Mouse (Mus musculus) small intestine, adult 2 months (tissue): ENCODE measurements around the gene Fuca2. TPM values are rescaled to one million over a fixed set of nuclear protein-coding genes. Genes with fewer than 3 reads are reported as not detected.
"Not testable (repeated sequence)": the region's sequence is repeated elsewhere in the genome, so short reads cannot be mapped to it uniquely, and the experiment has no call there.

Experiments
- H3K27ac ChIP-seq: fragments of 200-500 bp; 2 replicates; pipeline ENCODE4 v1.5.1; 2012; ENCODE audit warnings: low read depth, low read length, control low read depth, inconsistent platforms; ENCODE audit not compliant: insufficient read depth
- H3K27me3 ChIP-seq: fragments of 200-500 bp; 2 replicates; pipeline ENCODE4 v1.6.1; 2012; ENCODE audit warnings: mild to moderate bottlenecking, moderate library complexity, low read length, inconsistent platforms; ENCODE audit not compliant: control insufficient read depth, insufficient read depth
- H3K36me3 ChIP-seq: fragments of 200-500 bp; 2 replicates; pipeline ENCODE4 v1.6.1; 2012; ENCODE audit warnings: mild to moderate bottlenecking, low read length, control low read depth, inconsistent platforms; ENCODE audit not compliant: control insufficient read depth, insufficient read depth
- H3K4me1 ChIP-seq: fragments of 200-500 bp; 2 replicates; pipeline ENCODE4 v1.6.1; 2012; ENCODE audit warnings: low read length, inconsistent platforms, mixed read lengths; ENCODE audit not compliant: control insufficient read depth, insufficient read depth, insufficient read length
- H3K4me3 ChIP-seq: fragments of 200-500 bp; 2 replicates; pipeline ENCODE4 v1.5.1; 2012; ENCODE audit warnings: low read depth, mild to moderate bottlenecking, control low read depth, inconsistent platforms, low read length, moderate library complexity
- CTCF ChIP-seq: fragments of 200-500 bp; IDR thresholded peaks from 2 replicates; pipeline ENCODE4 v1.5.1; 2012; ENCODE audit warnings: low read depth, mild to moderate bottlenecking, control low read depth, inconsistent platforms, low read length, moderate library complexity, mixed read lengths; ENCODE audit not compliant: insufficient replicate concordance, insufficient read length; ENCODE audit errors: extremely low read depth
- POLR2A ChIP-seq: fragments of 200-500 bp; IDR thresholded peaks from 2 replicates; pipeline ENCODE4 v1.6.1; 2012; ENCODE audit warnings: low read depth, mild to moderate bottlenecking, control low read depth, inconsistent platforms, low read length, moderate library complexity
- WGBS: fragments of 180-500 bp; shearing (Covaris S2); methylation state at CpG from one replicate; pipeline ENCODE4 v1.1.7; 2018; 5-methylcytosine and 5-hydroxymethylcytosine counted together
- polyA plus RNA-seq: library from polyadenylated mRNA; depleted of rRNA; stranded (reverse); fragments of >200 nt; gene quantifications from 2 replicates; pipeline ENCODE4 v1.2.3, GENCODE M21; 2012

Fuca2 gene
- polyA plus RNA-seq, 1 experiment = 31.9 TPM

DNA sequence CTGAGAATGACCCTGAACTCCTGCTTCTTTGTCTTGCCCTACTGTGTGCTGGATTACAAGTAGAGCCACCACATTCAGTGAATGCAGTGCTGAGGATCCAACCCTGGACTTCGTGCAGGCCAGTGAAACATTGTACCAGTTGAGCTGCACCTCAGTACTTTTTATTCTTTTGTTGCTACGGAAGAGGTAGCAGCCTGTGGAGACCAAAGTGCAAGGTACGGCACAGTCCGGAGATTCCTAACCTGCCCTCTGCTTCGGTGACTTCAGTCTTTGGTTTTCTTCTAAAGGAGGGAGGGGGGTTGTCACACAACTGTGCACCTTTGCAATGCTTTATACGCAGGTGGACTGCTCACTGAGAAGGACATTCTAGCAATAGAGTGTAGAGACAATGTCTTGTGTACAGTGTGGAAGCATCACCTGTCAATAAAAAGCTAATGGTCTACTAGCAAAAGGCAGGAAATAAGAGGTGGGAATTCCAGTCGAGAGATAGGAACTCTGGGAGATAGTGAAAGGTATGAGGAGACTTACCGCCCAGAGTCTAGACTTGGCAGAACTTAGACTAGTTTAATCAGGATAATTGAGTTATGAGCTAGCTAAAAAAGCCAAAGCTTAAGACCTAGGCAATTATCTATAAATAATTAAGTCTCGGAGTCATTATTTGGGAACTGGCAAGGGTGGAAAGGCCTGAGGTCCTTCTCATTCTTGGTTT, 5.2 kb upstream of the Fuca2 start:
- TF ChIP-seq CTCF (no peak), POLR2A (no peak)
- Histone ChIP-seq H3K4me1 (peaks cover 3% of the 10 kb centered on the region), H3K4me3 (no peak overlapping the region), H3K36me3 (no peaks in the 10 kb centered on the region), H3K27ac (peak overlapping the region; percentile 17; the same call in 1 of the 2 replicates), H3K27me3 (no peaks in the 10 kb centered on the region)
- 40% methylated on average over 9 of the region's 9 CpGs for WGBS

DNA sequence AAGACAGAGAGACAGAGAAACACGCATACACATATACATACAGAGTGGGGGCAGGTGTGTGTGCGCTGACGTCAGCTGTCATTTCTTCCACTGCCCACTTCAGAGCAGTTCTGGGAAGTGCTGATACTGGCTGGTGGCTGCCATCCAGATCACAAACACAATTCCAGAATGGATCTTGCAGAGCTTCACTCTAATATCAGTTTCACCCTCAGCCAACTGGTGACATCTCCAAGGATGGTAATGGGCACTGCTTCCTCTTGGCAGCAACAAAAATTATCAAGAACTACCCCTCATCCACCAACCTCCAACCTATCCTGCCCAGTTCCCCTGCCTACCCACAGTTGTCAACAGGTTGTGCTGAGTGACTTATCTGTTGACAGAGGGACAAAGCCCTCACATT, 3.0 kb upstream of the Fuca2 start:
- no peaks in the 10 kb centered on the region for H3K27me3 ChIP-seq
- no peak overlapping the region for H3K4me3 ChIP-seq
- H3K36me3 ChIP-seq = no peaks in the 10 kb centered on the region
- 80% methylated on average over 3 of the region's 3 CpGs for WGBS
- no peak overlapping the region for H3K27ac ChIP-seq
- TF ChIP-seq POLR2A (no peak), CTCF (no peak)
- peaks cover 7% of the 10 kb centered on the region for H3K4me1 ChIP-seq

DNA sequence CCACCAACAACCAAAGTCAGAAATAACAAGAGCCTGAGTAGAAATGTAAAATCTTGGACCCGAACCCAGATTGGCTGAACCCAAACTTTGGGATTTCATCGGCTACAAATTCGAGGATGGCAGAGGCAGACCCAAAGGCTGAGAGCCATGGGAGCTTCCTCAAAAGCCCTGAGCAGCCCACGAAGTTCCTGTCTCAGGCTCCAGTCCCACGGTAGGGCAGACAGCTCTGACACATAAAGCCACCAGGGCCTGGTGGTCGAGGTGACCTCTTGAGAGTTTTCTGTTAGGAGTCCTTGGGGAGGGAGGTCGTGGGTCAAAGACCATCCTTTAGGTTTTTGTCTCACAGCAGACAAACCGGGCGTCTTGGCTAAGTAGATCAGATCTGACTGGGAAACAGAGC, 1.1 kb downstream of the Fuca2 start:
- Histone ChIP-seq H3K36me3 (peaks cover 6% of the 10 kb centered on the region), H3K4me3 (peak overlapping the region; percentile 90), H3K27me3 (no peaks in the 10 kb centered on the region), H3K4me1 (peaks cover 4% of the 10 kb centered on the region; the same call in 1 of the 2 replicates), H3K27ac (peak overlapping the region; percentile 84)
- WGBS = 26% methylated on average over 9 of the region's 9 CpGs
- no peak for TF ChIP-seq POLR2A

DNA sequence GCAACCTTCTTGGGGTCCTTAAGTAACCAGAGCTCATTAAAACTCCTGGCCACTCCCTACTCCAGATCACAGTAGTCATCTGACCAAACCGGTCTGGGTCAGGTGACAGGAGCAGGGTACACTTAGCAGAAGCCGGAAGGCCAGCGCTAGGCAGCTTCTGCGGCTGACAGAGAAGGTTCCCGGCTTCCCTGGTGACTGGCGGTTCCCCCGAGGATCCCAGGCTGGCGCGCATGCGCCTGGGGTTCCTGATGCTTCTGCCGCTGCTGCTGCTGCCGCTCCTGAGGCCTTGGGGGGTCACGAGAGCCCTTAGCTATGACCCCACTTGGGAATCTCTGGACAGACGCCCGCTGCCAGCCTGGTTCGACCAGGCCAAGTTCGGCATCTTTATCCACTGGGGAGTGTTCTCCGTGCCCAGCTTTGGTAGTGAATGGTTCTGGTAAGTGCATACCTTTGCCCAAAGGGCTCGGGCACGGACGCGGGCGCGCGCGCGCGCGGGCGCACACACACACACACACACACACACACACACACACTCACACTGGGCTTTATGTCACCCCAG, 1.7 kb downstream of the Fuca2 start:
- WGBS = under 1% methylated on average over 30 of the region's 30 CpGs
- Histone ChIP-seq H3K4me1 (peaks cover 4% of the 10 kb centered on the region; the same call in 1 of the 2 replicates), H3K27ac (peak overlapping the region; percentile 84), H3K27me3 (no peaks in the 10 kb centered on the region), H3K4me3 (peak overlapping the region; percentile 90), H3K36me3 (peaks cover 8% of the 10 kb centered on the region)
- TF ChIP-seq CTCF (no peak), POLR2A (peak; percentile 73)

DNA sequence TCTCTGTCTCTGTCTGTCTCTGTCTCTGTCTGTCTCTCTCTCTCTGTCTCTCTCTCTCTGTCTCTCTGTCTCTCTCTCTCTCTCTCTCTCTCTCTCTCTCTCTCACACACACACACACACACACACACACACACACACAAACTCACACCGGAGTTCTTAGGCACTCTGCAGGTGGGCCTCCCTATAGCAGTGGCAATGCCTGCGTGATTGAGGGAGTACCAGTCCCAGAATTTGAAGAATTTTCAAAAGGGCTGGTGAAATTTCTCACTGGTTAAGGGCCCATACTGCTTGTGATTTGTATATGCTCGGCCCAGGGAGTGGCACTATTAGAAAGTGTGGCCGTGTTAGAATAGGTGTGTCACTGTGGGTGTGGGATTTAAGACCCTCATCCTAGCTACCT, 2.2 kb downstream of the Fuca2 start:
- H3K27me3 ChIP-seq, H3K4me1 ChIP-seq: not testable (repeated sequence)
- peak overlapping the region; percentile 90 for H3K4me3 ChIP-seq
- peaks cover 12% of the 10 kb centered on the region for H3K36me3 ChIP-seq
- peak overlapping the region; percentile 84; the same call in 1 of the 2 replicates for H3K27ac ChIP-seq
- WGBS = 24% methylated on average over 4 of the region's 4 CpGs

DNA sequence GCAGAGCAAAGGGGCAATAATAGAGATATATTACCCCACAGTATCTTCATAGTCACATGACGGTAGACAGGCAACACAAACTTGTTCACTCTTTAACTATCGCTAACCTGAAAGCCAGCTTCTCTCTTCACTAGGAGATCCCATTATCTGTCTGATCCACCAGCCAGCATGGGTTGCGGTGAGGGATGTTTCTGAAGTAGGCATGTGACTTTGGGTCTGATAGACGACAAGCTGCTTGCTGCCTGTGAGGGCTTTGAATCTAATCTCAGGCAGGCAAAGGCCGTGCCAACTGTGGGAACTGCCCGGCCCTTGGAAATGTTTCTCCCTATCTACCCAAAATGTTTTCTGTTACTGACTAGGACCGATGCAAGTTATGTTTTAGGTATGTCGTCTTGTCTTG, 3.0 kb downstream of the Fuca2 start:
- TF ChIP-seq CTCF (no peak), POLR2A (no peak)
- 85% methylated on average over 8 of the region's 8 CpGs for WGBS
- Histone ChIP-seq H3K4me1 (peaks cover 4% of the 10 kb centered on the region; the same call in 1 of the 2 replicates), H3K4me3 (no peak overlapping the region), H3K36me3 (peaks cover 17% of the 10 kb centered on the region), H3K27me3 (no peaks in the 10 kb centered on the region), H3K27ac (no peak overlapping the region)

DNA sequence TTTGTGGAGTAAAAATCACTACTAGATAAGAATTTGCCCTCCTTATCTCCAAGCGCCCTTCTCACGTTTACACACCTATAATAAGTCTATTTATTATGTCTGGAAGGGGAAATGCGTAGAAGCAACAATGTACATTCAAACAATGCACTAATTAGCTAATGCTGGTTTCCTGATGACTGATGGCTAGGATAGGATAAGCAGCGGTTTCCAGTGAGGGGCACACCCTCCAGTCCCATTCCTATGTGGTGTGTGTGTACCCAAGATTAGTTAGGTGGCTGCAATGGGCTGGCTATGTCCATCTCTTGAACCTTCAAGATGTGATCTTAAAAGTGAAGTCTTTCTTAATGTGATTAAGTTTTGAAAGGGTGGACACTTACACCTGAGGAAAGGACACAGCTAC, 22.5 kb downstream of the Fuca2 start:
- H3K27ac ChIP-seq = no peak overlapping the region
- H3K27me3 ChIP-seq = no peaks in the 10 kb centered on the region
- H3K36me3 ChIP-seq = peaks cover 12% of the 10 kb centered on the region
- 35% methylated on average over 4 of the region's 4 CpGs for WGBS
- TF ChIP-seq POLR2A (no peak), CTCF (no peak)
- H3K4me3 ChIP-seq = no peak overlapping the region
- H3K4me1 ChIP-seq = no peaks in the 10 kb centered on the region
